Mouse (Mus musculus) cerebellum, adult 2 months (tissue): Measurements from ENCODE around the gene Ankrd60. TPM values are rescaled to one million over a fixed set of nuclear protein-coding genes. Genes with fewer than 3 reads are reported as not detected.

Source experiments
- DNase-seq, 2 experiments: peaks; one replicate each; pipeline ENCODE4 v3.0.0; 2021
- H3K27ac ChIP-seq: fragments of 200-500 bp; 2 replicates; pipeline ENCODE4 v1.5.1; 2012; ENCODE audit warnings: low read length, control low read depth, inconsistent platforms; ENCODE audit not compliant: insufficient read depth
- H3K27me3 ChIP-seq: fragments of 200-500 bp; 2 replicates; pipeline ENCODE4 v1.6.1; 2012; ENCODE audit warnings: inconsistent platforms, mild to moderate bottlenecking, low read length, moderate library complexity; ENCODE audit not compliant: control insufficient read depth, insufficient read depth
- H3K4me1 ChIP-seq: fragments of 200-500 bp; 2 replicates; pipeline ENCODE4 v1.6.1; 2011; ENCODE audit warnings: low read length; ENCODE audit not compliant: control insufficient read depth, insufficient read depth
- H3K4me3 ChIP-seq: fragments of 200-500 bp; replicated peaks from 2 replicates; pipeline ENCODE3; 2011; ENCODE audit warnings: mild to moderate bottlenecking, low read depth, low read length, control low read depth; ENCODE audit not compliant: insufficient read depth
- CTCF ChIP-seq: fragments of 200-500 bp; IDR thresholded peaks from 2 replicates; pipeline ENCODE4 v1.5.1; 2011; ENCODE audit warnings: low read depth, mild to moderate bottlenecking, control low read depth, low read length, moderate library complexity, borderline replicate concordance; ENCODE audit not compliant: insufficient read depth
- POLR2A ChIP-seq: fragments of 200-500 bp; IDR thresholded peaks from 2 replicates; pipeline ENCODE4 v1.6.1; 2011; ENCODE audit warnings: low read length, control low read depth, borderline replicate concordance; ENCODE audit not compliant: insufficient read depth
- WGBS: fragments of 180-500 bp; shearing (Covaris S2); methylation state at CpG from one replicate; pipeline ENCODE4 v1.1.7; 2018; 5-methylcytosine and 5-hydroxymethylcytosine counted together
- polyA plus RNA-seq: library from polyadenylated mRNA; depleted of rRNA; stranded (reverse); fragments of >200 nt; gene quantifications from 2 replicates; pipeline ENCODE4 v1.2.3, GENCODE M21; 2012; rRNA removed

Ankrd60 gene
- polyA plus RNA-seq, 1 experiment, result not detected

DNA sequence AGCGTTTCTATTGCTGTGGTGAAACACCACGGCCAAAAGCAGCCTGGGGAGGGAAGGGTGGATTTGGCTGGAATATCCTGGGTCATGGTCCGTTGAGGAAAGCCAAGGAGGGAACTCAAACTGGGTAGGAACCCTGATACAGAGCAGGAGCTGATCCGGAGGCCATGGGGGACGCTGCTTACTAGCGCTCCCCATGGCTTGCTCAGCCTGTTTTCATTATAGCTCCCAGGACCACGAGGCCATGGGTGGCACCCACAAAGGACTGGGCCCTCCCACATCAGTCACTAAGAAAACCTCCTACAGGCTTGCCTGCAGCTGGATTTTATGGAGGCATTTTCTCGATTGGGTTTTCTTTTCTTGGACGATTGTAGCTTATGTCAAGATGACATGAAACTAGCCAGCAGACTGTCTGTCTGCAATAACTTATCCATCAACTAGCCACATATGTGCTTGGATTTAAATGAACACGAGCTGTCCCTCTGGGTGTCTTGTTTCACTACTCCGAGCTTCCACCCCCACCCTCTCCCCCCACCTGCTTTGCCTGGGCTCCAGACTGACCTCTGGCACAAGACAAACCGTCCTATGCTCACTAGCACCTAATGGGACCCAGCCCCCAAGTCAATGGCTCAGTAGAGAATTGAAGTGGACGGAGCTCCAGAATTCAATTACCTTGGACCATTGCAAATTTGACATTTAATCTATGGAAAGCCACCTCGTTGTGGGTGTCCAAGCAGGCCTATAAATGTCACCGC lies 45.3 kb downstream of the Ankrd60 start:
- H3K27ac ChIP-seq, result no peak overlapping the region
- H3K27me3 ChIP-seq, result no peaks in the 10 kb centered on the region
- DNase-seq, result no peak
- TF ChIP-seq CTCF, result no peak
- TF ChIP-seq POLR2A, result no peak
- H3K4me3 ChIP-seq, result no peak overlapping the region
- peaks cover 16% of the 10 kb centered on the region for H3K4me1 ChIP-seq
- 83% methylated on average over 15 of the region's 15 CpGs for WGBS

DNA sequence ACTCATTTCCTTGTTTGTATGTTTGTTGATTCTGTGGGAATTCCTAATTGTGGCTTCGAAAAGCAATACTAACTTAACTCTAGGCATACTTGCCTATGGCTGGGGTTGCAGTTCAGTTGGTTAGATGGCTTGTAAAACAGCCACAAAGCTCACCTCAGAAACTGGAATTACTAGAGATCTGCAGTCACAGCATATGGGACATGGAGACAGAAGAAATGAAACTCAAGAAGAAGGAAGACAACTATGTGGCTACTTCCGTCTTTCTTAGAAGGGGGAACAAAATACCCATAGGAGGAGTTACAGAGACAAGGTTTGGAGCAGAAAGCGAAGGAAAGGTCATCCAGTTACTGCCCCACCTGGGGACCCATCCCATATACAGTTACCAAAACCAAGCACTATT lies 49.7 kb downstream of the Ankrd60 start:
- WGBS, result 89% methylated on average over 3 of the region's 3 CpGs

DNA sequence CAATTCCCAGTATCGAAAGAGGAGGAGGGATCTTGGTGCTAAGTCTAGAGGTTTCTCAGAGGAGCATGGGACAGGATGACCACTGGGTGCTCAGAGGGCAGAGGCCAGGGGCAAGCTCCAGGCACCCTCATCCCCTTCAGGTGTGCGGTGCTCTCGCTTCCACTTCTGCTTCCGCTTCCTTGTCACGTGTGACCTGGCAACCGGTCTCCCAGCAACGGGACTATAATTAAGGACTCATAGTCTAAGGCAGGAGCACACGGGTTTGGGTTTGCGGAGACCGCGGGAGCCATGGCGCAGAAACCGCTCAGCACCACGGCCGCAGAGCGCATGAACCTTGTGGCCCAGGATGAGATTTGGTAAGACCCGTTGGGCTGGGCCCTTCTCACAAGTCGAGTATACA lies 55.8 kb downstream of the Ankrd60 start, which contains the start of gene 1700021F07Rik:
Gene 1700021F07Rik (plus strand): TSS at position 211 of the 400 bp plus-strand sequence.
- TF ChIP-seq POLR2A, result no peak
- no peak for TF ChIP-seq CTCF
- Histone ChIP-seq H3K27me3 (no peaks in the 10 kb centered on the region), H3K4me3 (no peak within 1 kb of the TSS), H3K4me1 (no peaks in the 10 kb centered on the region), H3K27ac (no peak within 1 kb of the TSS)
- no peak for DNase-seq
- 90% methylated on average over 18 of the region's 18 CpGs for WGBS

More for the DNA sequence above, 49.7 kb downstream of the Ankrd60 start:
- H3K4me3 ChIP-seq, result no peak overlapping the region
- H3K27ac ChIP-seq, result no peak overlapping the region
- peaks cover 11% of the 10 kb centered on the region for H3K4me1 ChIP-seq
- H3K27me3 ChIP-seq, result no peaks in the 10 kb centered on the region
- DNase-seq, result no peak
- no peak for TF ChIP-seq CTCF
- TF ChIP-seq POLR2A, result no peak

Other genes with a start within 250 kb of the Ankrd60 start
- gene 1700021F07Rik, start 55.8 kb downstream of the Ankrd60 start, polyA plus RNA-seq, result not detected in 2 replicates
- gene Rab22a, start 81.4 kb upstream of the Ankrd60 start, polyA plus RNA-seq, result 20.1 and 21.6 TPM in 2 replicates
- gene 1700010B08Rik, start 141.1 kb upstream of the Ankrd60 start, polyA plus RNA-seq, result not detected in 2 replicates
- 58.5 and 70.6 TPM in 2 replicates for gene Vapb, start 159.1 kb upstream of the Ankrd60 start, polyA plus RNA-seq